Mouse (Mus musculus): ENCODE data around the gene Map2k3. TPM values are rescaled to one million over a fixed set of nuclear protein-coding genes. Genes with fewer than 3 reads are reported as not detected.

Gene Map2k3
- polyA plus RNA-seq, 1 experiment, result 44.8 TPM

GRCm38 (mm10) chr11:60902001-60902400 is 29.8 kb upstream of the Map2k3 start:
- TF ChIP-seq CTCF (conservative IDR thresholded peaks at IDR 0.05; ENCODE audit: insufficient read depth, insufficient read length, low read depth, low read length), result no peak
- TF ChIP-seq POLR2A (IDR thresholded peaks at IDR 0.05; ENCODE audit: low read depth, low read length), result no peak
- Histone ChIP-seq H3K36me3 (ENCODE audit: control insufficient read depth, insufficient read depth, low read length) (no peaks in the 10 kb centered on the region; the same call in 1 of the 2 replicates), H3K4me1 (ENCODE audit: control insufficient read depth, insufficient read depth, low read length) (peaks cover 23% of the 10 kb centered on the region), H3K27me3 (replicated peaks; ENCODE audit: control insufficient read depth, insufficient read depth, low read length) (no peaks in the 10 kb centered on the region), H3K27ac (ENCODE audit: insufficient read depth, low read depth, low read length) (peak overlapping the region; percentile 93), H3K4me3 (ENCODE audit: insufficient read depth, low read depth, low read length) (no peak overlapping the region)
- WGBS, result 37% methylated on average over 7 of the region's 7 CpGs
- DNase-seq, result peak; percentile 60

GRCm38 (mm10) chr11:60902486-60902885 is 29.3 kb upstream of the Map2k3 start:
- DNase-seq, result peak; percentile 92

GRCm38 (mm10) chr11:60903661-60904061 is 28.2 kb upstream of the Map2k3 start:
- Histone ChIP-seq H3K27ac (ENCODE audit: insufficient read depth, low read depth, low read length) (no peak overlapping the region; the same call in 1 of the 2 replicates), H3K4me3 (ENCODE audit: insufficient read depth, low read depth, low read length) (no peak overlapping the region), H3K36me3 (ENCODE audit: control insufficient read depth, insufficient read depth, low read length) (no peaks in the 10 kb centered on the region; the same call in 1 of the 2 replicates), H3K27me3 (replicated peaks; ENCODE audit: control insufficient read depth, insufficient read depth, low read length) (no peaks in the 10 kb centered on the region), H3K4me1 (ENCODE audit: control insufficient read depth, insufficient read depth, low read length) (peaks cover 23% of the 10 kb centered on the region)
- peak; percentile 87 for DNase-seq
- no peak for TF ChIP-seq CTCF (conservative IDR thresholded peaks at IDR 0.05; ENCODE audit: insufficient read depth, insufficient read length, low read depth, low read length)
- no peak for TF ChIP-seq POLR2A (IDR thresholded peaks at IDR 0.05; ENCODE audit: low read depth, low read length)
- 44% methylated on average over 6 of the region's 6 CpGs for WGBS

More at GRCm38 (mm10) chr11:60902486-60902885, 29.3 kb upstream of the Map2k3 start:
- 26% methylated on average over 4 of the region's 4 CpGs for WGBS
- Histone ChIP-seq H3K27me3 (replicated peaks; ENCODE audit: control insufficient read depth, insufficient read depth, low read length) (no peaks in the 10 kb centered on the region), H3K4me1 (ENCODE audit: control insufficient read depth, insufficient read depth, low read length) (peaks cover 23% of the 10 kb centered on the region), H3K36me3 (ENCODE audit: control insufficient read depth, insufficient read depth, low read length) (no peaks in the 10 kb centered on the region; the same call in 1 of the 2 replicates), H3K27ac (ENCODE audit: insufficient read depth, low read depth, low read length) (peak overlapping the region; percentile 93), H3K4me3 (ENCODE audit: insufficient read depth, low read depth, low read length) (no peak overlapping the region)
- TF ChIP-seq POLR2A (IDR thresholded peaks at IDR 0.05; ENCODE audit: low read depth, low read length), result no peak
- TF ChIP-seq CTCF (conservative IDR thresholded peaks at IDR 0.05; ENCODE audit: insufficient read depth, insufficient read length, low read depth, low read length), result no peak

GRCm38 (mm10) chr11:60905407-60906120 is 26.3 kb upstream of the Map2k3 start:
- Histone ChIP-seq H3K4me3 (ENCODE audit: insufficient read depth, low read depth, low read length) (no peak overlapping the region), H3K36me3 (ENCODE audit: control insufficient read depth, insufficient read depth, low read length) (no peaks in the 10 kb centered on the region; the same call in 1 of the 2 replicates), H3K27ac (ENCODE audit: insufficient read depth, low read depth, low read length) (0 out of 2 replicates have a peak overlapping the region, but pooled peaks have one; percentile 7), H3K27me3 (replicated peaks; ENCODE audit: control insufficient read depth, insufficient read depth, low read length) (no peaks in the 10 kb centered on the region), H3K4me1 (ENCODE audit: control insufficient read depth, insufficient read depth, low read length) (peaks cover 23% of the 10 kb centered on the region)
- TF ChIP-seq CTCF (conservative IDR thresholded peaks at IDR 0.05; ENCODE audit: insufficient read depth, insufficient read length, low read depth, low read length) (no peak), POLR2A (IDR thresholded peaks at IDR 0.05; ENCODE audit: low read depth, low read length) (no peak)
- 76% methylated on average over 10 of the region's 10 CpGs for WGBS
- peak; percentile 53 for DNase-seq

- Histone ChIP-seq H3K4me3 (ENCODE audit: insufficient read depth, low read depth, low read length) (no peak overlapping the region), H3K4me1 (ENCODE audit: control insufficient read depth, insufficient read depth, low read length) (peaks cover 25% of the 10 kb centered on the region), H3K27me3 (replicated peaks; ENCODE audit: control insufficient read depth, insufficient read depth, low read length) (no peaks in the 10 kb centered on the region), H3K36me3 (ENCODE audit: control insufficient read depth, insufficient read depth, low read length) (no peaks in the 10 kb centered on the region; the same call in 1 of the 2 replicates), H3K27ac (ENCODE audit: insufficient read depth, low read depth, low read length) (no peak overlapping the region)
- peak; percentile 45 for DNase-seq
- TF ChIP-seq POLR2A (IDR thresholded peaks at IDR 0.05; ENCODE audit: low read depth, low read length) (no peak), CTCF (conservative IDR thresholded peaks at IDR 0.05; ENCODE audit: insufficient read depth, insufficient read length, low read depth, low read length) (no peak)
- 57% methylated on average over 4 of the region's 4 CpGs for WGBS
These were observed 25.4 kb upstream of the Map2k3 start for GRCm38 (mm10) chr11:60906449-60906848.

- WGBS, result 70% methylated on average over 3 of the region's 3 CpGs
- Histone ChIP-seq H3K4me1 (ENCODE audit: control insufficient read depth, insufficient read depth, low read length) (peaks cover 19% of the 10 kb centered on the region), H3K27me3 (replicated peaks; ENCODE audit: control insufficient read depth, insufficient read depth, low read length) (no peaks in the 10 kb centered on the region), H3K27ac (ENCODE audit: insufficient read depth, low read depth, low read length) (no peak overlapping the region), H3K4me3 (ENCODE audit: insufficient read depth, low read depth, low read length) (no peak overlapping the region), H3K36me3 (ENCODE audit: control insufficient read depth, insufficient read depth, low read length) (no peaks in the 10 kb centered on the region; the same call in 1 of the 2 replicates)
- no peak; the same call in 1 of the 2 replicates for TF ChIP-seq CTCF (conservative IDR thresholded peaks at IDR 0.05; ENCODE audit: insufficient read depth, insufficient read length, low read depth, low read length)
- TF ChIP-seq POLR2A (IDR thresholded peaks at IDR 0.05; ENCODE audit: low read depth, low read length), result no peak
- DNase-seq, result peak; percentile 28
These were observed 23.8 kb upstream of the Map2k3 start for GRCm38 (mm10) chr11:60908073-60908472.

- H3K4me1 ChIP-seq (ENCODE audit: control insufficient read depth, insufficient read depth, low read length), result peaks cover 13% of the 10 kb centered on the region; the same call in 1 of the 2 replicates
- no peak overlapping the region for H3K4me3 ChIP-seq (ENCODE audit: insufficient read depth, low read depth, low read length)
- WGBS, result 76% methylated on average over 1 of the region's 1 CpGs
- DNase-seq, result no peak
- no peaks in the 10 kb centered on the region for H3K27me3 ChIP-seq (replicated peaks; ENCODE audit: control insufficient read depth, insufficient read depth, low read length)
- H3K36me3 ChIP-seq (ENCODE audit: control insufficient read depth, insufficient read depth, low read length), result no peaks in the 10 kb centered on the region; the same call in 1 of the 2 replicates
- TF ChIP-seq CTCF (conservative IDR thresholded peaks at IDR 0.05; ENCODE audit: insufficient read depth, insufficient read length, low read depth, low read length) (no peak), POLR2A (IDR thresholded peaks at IDR 0.05; ENCODE audit: low read depth, low read length) (no peak)
- no peak overlapping the region for H3K27ac ChIP-seq (ENCODE audit: insufficient read depth, low read depth, low read length)
These were observed 22.2 kb upstream of the Map2k3 start for GRCm38 (mm10) chr11:60909626-60910025.

Measured in kidney, adult 2 months (tissue).